Comparison of ENCODE assay signal across 13 mouse cellular contexts in genomic region chr15:103155366-103156321, GRCm38 (mm10). TPM values are rescaled to one million over a fixed set of nuclear protein-coding genes. Genes with fewer than 3 reads are reported as not detected.
DNase-seq lines count a peak whose midpoint lies in the region; ATAC-seq and TF ChIP-seq lines count a peak whose summit lies in the region.
"Had no signal": no experiment of that assay in that cellular context is flagged by ENCODE, and none has a peak within 500 bp of the region (broad histone marks: within the 10 kb centered on the region; RNA-seq: fewer than 3 reads in every experiment).

No protein-coding gene starts in this region.

- H3K4me1 ChIP-seq in intestine, embryonic 14.5 days (replicated peaks; ENCODE audit: control insufficient read depth, insufficient read depth, low read length), result no peaks in the 10 kb centered on the region
- H3K4me1 ChIP-seq in intestine, postnatal 0 days (replicated peaks; ENCODE audit: control insufficient read depth, insufficient read depth, low read length), result no peaks in the 10 kb centered on the region
- H3K4me1 ChIP-seq in embryonic facial prominence, embryonic 11.5 days (ENCODE audit: control insufficient read depth, insufficient read depth, low read length), result no peaks in the 10 kb centered on the region
- peaks cover 25% of the 10 kb centered on the region for H3K4me1 ChIP-seq in hindbrain, embryonic 10.5 days (replicated peaks)
- H3K4me1 ChIP-seq in midbrain, embryonic 13.5 days (replicated peaks), result peaks cover 19% of the 10 kb centered on the region
- H3K4me1 ChIP-seq: embryonic facial prominence, embryonic 13.5 days had no signal

- no peak for DNase-seq in intestine, embryonic 14.5 days (ENCODE audit: low spot score)
- DNase-seq in embryonic facial prominence, embryonic 11.5 days (ENCODE audit: low spot score), result peak; percentile 39
- DNase-seq in hindbrain, embryonic 10.5 days (ENCODE audit: low spot score), result no peak
- no peak for DNase-seq in ovary, adult 18-20 months (ENCODE audit: low spot score)
- DNase-seq in thymus, adult 18-20 months, result no peak
- no peak for DNase-seq in thymus, postnatal 36 days
- DNase-seq: heart, adult 18-20 months; kidney, postnatal 25 days; liver, postnatal 0 days had no signal

- H3K4me2 ChIP-seq in intestine, embryonic 14.5 days (ENCODE audit: low read length), result no peak overlapping the region
- H3K4me2 ChIP-seq in intestine, postnatal 0 days (replicated peaks; ENCODE audit: low read depth), result no peak overlapping the region
- no peak overlapping the region; the same call in 1 of the 2 replicates for H3K4me2 ChIP-seq in embryonic facial prominence, embryonic 11.5 days (ENCODE audit: low read depth, low read length)
- H3K4me2 ChIP-seq in midbrain, embryonic 13.5 days (replicated peaks), result peak overlapping the region; percentile 15
- H3K4me2 ChIP-seq: embryonic facial prominence, embryonic 13.5 days had no signal

- no peak for TF ChIP-seq CTCF in intestine, postnatal 0 days (IDR thresholded peaks at IDR 0.05; ENCODE audit: low read depth)

- no peaks in the 10 kb centered on the region for H3K9me3 ChIP-seq in intestine, embryonic 14.5 days (ENCODE audit: control insufficient read depth, low read length)
- no peaks in the 10 kb centered on the region for H3K9me3 ChIP-seq in intestine, postnatal 0 days (ENCODE audit: control insufficient read depth)
- H3K9me3 ChIP-seq in embryonic facial prominence, embryonic 11.5 days (replicated peaks; ENCODE audit: control insufficient read depth, low read length), result no peaks in the 10 kb centered on the region
- H3K9me3 ChIP-seq in hindbrain, embryonic 10.5 days, result no peaks in the 10 kb centered on the region
- H3K9me3 ChIP-seq in midbrain, embryonic 13.5 days, result no peaks in the 10 kb centered on the region
- H3K9me3 ChIP-seq: embryonic facial prominence, embryonic 13.5 days had no signal

- peak; percentile 42 for ATAC-seq in intestine, embryonic 14.5 days (replicated peaks; ENCODE audit: low FRiP score, low TSS enrichment, low read depth)
- ATAC-seq in intestine, postnatal 0 days, result no peak
- peak; percentile 63 for ATAC-seq in embryonic facial prominence, embryonic 11.5 days (replicated peaks; ENCODE audit: insufficient number of reproducible peaks, low FRiP score, low TSS enrichment, low read depth)
- ATAC-seq in midbrain, embryonic 13.5 days, result peak; percentile 68
- ATAC-seq: liver, postnatal 0 days; Patski had no signal

- no peak overlapping the region for H3K4me3 ChIP-seq in intestine, embryonic 14.5 days (ENCODE audit: low read depth, low read length)
- H3K4me3 ChIP-seq in intestine, postnatal 0 days (ENCODE audit: low read depth, low read length), result no peak overlapping the region
- H3K4me3 ChIP-seq in embryonic facial prominence, embryonic 11.5 days (ENCODE audit: low read depth, low read length), result no peak overlapping the region
- peak overlapping the region; percentile 28 for H3K4me3 ChIP-seq in hindbrain, embryonic 10.5 days
- no peak overlapping the region for H3K4me3 ChIP-seq in midbrain, embryonic 13.5 days (replicated peaks)
- H3K4me3 ChIP-seq: embryonic facial prominence, embryonic 13.5 days had no signal

- no peaks in the 10 kb centered on the region for H3K36me3 ChIP-seq in intestine, embryonic 14.5 days (ENCODE audit: control insufficient read depth, insufficient read depth, low read length)
- peaks cover 10% of the 10 kb centered on the region for H3K36me3 ChIP-seq in intestine, postnatal 0 days (ENCODE audit: control insufficient read depth, insufficient read depth)
- H3K36me3 ChIP-seq in embryonic facial prominence, embryonic 11.5 days (replicated peaks; ENCODE audit: control insufficient read depth, insufficient read depth, low read depth, low read length), result no peaks in the 10 kb centered on the region
- peaks cover 4% of the 10 kb centered on the region; the same call in 1 of the 2 replicates for H3K36me3 ChIP-seq in hindbrain, embryonic 10.5 days
- H3K36me3 ChIP-seq in midbrain, embryonic 13.5 days, result peaks cover 2% of the 10 kb centered on the region; the same call in 1 of the 2 replicates

- WGBS in intestine, embryonic 14.5 days, result 35% methylated on average over 32 of the region's 32 CpGs
- 66% methylated on average over 32 of the region's 32 CpGs for WGBS in intestine, postnatal 0 days
- WGBS in embryonic facial prominence, embryonic 11.5 days, result 16% methylated on average over 32 of the region's 32 CpGs
- 21% methylated on average over 32 of the region's 32 CpGs for WGBS in hindbrain, embryonic 10.5 days
- WGBS in midbrain, embryonic 13.5 days, result 19% methylated on average over 32 of the region's 32 CpGs

- H3K9ac ChIP-seq in intestine, embryonic 14.5 days (ENCODE audit: low read length), result no peak overlapping the region
- no peak overlapping the region for H3K9ac ChIP-seq in intestine, postnatal 0 days (ENCODE audit: low read depth, low read length)
- H3K9ac ChIP-seq in embryonic facial prominence, embryonic 11.5 days (replicated peaks; ENCODE audit: low read length), result 0 out of 2 replicates have a peak overlapping the region, but pooled peaks have one; percentile 18
- peak overlapping the region; percentile 49; the same call in 1 of the 2 replicates for H3K9ac ChIP-seq in midbrain, embryonic 13.5 days (replicated peaks)
- H3K9ac ChIP-seq: embryonic facial prominence, embryonic 13.5 days; liver, postnatal 0 days had no signal

- no peak overlapping the region for H3K27ac ChIP-seq in intestine, embryonic 14.5 days (ENCODE audit: low read depth)
- H3K27ac ChIP-seq in intestine, postnatal 0 days (ENCODE audit: low read depth, low read length), result no peak overlapping the region
- H3K27ac ChIP-seq in embryonic facial prominence, embryonic 11.5 days (replicated peaks; ENCODE audit: low read depth, low read length), result no peak overlapping the region
- peak overlapping the region; percentile 80 for H3K27ac ChIP-seq in hindbrain, embryonic 10.5 days
- H3K27ac ChIP-seq in midbrain, embryonic 13.5 days, result peak overlapping the region; percentile 62
- H3K27ac ChIP-seq: embryonic facial prominence, embryonic 13.5 days had no signal

- H3K27me3 ChIP-seq in intestine, embryonic 14.5 days (replicated peaks; ENCODE audit: control insufficient read depth, insufficient read depth, low read length), result 0 out of 2 replicates have a peak, but pooled peaks cover 8% of the 10 kb centered on the region
- H3K27me3 ChIP-seq in intestine, postnatal 0 days (replicated peaks; ENCODE audit: control insufficient read depth, insufficient read depth, low read length), result no peaks in the 10 kb centered on the region
- H3K27me3 ChIP-seq in embryonic facial prominence, embryonic 11.5 days (ENCODE audit: control insufficient read depth, insufficient read depth, low read length), result peaks cover 7% of the 10 kb centered on the region
- H3K27me3 ChIP-seq in hindbrain, embryonic 10.5 days (ENCODE audit: insufficient read depth, poor library complexity, severe bottlenecking), result peaks cover 41% of the 10 kb centered on the region
- peaks cover 8% of the 10 kb centered on the region; the same call in 1 of the 2 replicates for H3K27me3 ChIP-seq in midbrain, embryonic 13.5 days
- H3K27me3 ChIP-seq: Patski had no signal

RNA-seq across cellular contexts. Expression of gene Smug1, which starts 11.2 kb away (rescaled TPM):
- polyA plus RNA-seq in intestine, embryonic 14.5 days (2014; fragmentation: Nextera tagmentation; extraction: Ambion mirVana), result 21.8 and 23.5 TPM in 2 replicates
- 8.6 and 9.2 TPM in 2 replicates for polyA plus RNA-seq in intestine, postnatal 0 days (2015; fragmentation: Nextera tagmentation; extraction: Ambion mirVana)
- 17.8 and 20.5 TPM in 2 replicates for polyA plus RNA-seq in embryonic facial prominence, embryonic 11.5 days (2014; fragmentation: Nextera tagmentation; extraction: Ambion mirVana)
- 24.3 TPM in 2 replicates for polyA plus RNA-seq in hindbrain, embryonic 10.5 days (2016; fragmentation: Nextera tagmentation; extraction: Ambion mirVana)
- 26.8 and 27.7 TPM in 2 replicates for polyA plus RNA-seq in midbrain, embryonic 13.5 days (2015; fragmentation: Nextera tagmentation; extraction: Ambion mirVana)

Comparison
In these comparisons a context has a peak if more than half of its experiments do, and no peak if none do; other contexts are left out.
1. H3K27ac ChIP-seq: peak in hindbrain, embryonic 10.5 days (single experiment) and midbrain, embryonic 13.5 days (single experiment); none in intestine, embryonic 14.5 days (single experiment), intestine, postnatal 0 days (single experiment) and embryonic facial prominence, embryonic 11.5 days (single experiment).
2. H3K9ac ChIP-seq: peak in embryonic facial prominence, embryonic 11.5 days (single experiment) and midbrain, embryonic 13.5 days (single experiment); none in intestine, embryonic 14.5 days (single experiment) and intestine, postnatal 0 days (single experiment).